Mouse (Mus musculus) G1E (cell line): Measurements from ENCODE around the gene Pkm. TPM values are rescaled to one million over a fixed set of nuclear protein-coding genes. Genes with fewer than 3 reads are reported as not detected.

Experiments used
- ATAC-seq: 2 replicates; pipeline ENCODE4 v1.8.0; 2016; ENCODE audit warnings: mild to moderate bottlenecking; ENCODE audit not compliant: insufficient number of reproducible peaks, poor library complexity, low FRiP score, severe bottlenecking; ENCODE audit errors: extremely low read depth
- DNase-seq: peaks from one replicate; pipeline ENCODE4 v3.0.0; 2012; ENCODE audit warnings: low spot score
- H3K27me3 ChIP-seq: 2 replicates; pipeline ENCODE4 v1.6.1; 2012; ENCODE audit warnings: mild to moderate bottlenecking, low read length, inconsistent platforms; ENCODE audit not compliant: insufficient read depth
- H3K36me3 ChIP-seq: replicated peaks from 2 replicates; pipeline ENCODE3; 2012; ENCODE audit warnings: mild to moderate bottlenecking, inconsistent platforms
- H3K4me1 ChIP-seq: 2 replicates; pipeline ENCODE4 v1.6.1; 2012; ENCODE audit warnings: low read depth, low read length, inconsistent platforms, mixed read lengths; ENCODE audit not compliant: insufficient read depth
- H3K4me3 ChIP-seq: 2 replicates; pipeline ENCODE4 v1.5.1; 2012; ENCODE audit warnings: low read depth, mild to moderate bottlenecking, inconsistent platforms, low read length, moderate library complexity, mixed read lengths
- H3K9me3 ChIP-seq: replicated peaks from 2 replicates; pipeline ENCODE4 v1.6.1; 2012; ENCODE audit warnings: inconsistent platforms
- CTCF ChIP-seq: IDR thresholded peaks from 2 replicates; pipeline ENCODE4 v1.5.1; 2012; ENCODE audit warnings: low read depth, low read length, inconsistent platforms, mixed read lengths
- GATA1 ChIP-seq: IDR thresholded peaks from 2 replicates; pipeline ENCODE4 v1.6.1; 2012; ENCODE audit warnings: borderline replicate concordance, low read length, inconsistent platforms, mixed read lengths
- GATA2 ChIP-seq: IDR thresholded peaks from 2 replicates; pipeline ENCODE4 v1.6.1; 2012; ENCODE audit warnings: low read depth, low read length, inconsistent platforms, borderline replicate concordance
- POLR2AphosphoS5 ChIP-seq: IDR thresholded peaks from 2 replicates; pipeline ENCODE4 v1.6.1; 2012; ENCODE audit warnings: low read depth, low read length, inconsistent platforms; ENCODE audit not compliant: insufficient replicate concordance
- TAL1 ChIP-seq: conservative IDR thresholded peaks from 2 replicates; pipeline ENCODE4 v1.6.1; 2012; ENCODE audit warnings: low read depth, low read length, inconsistent platforms, mixed read lengths
- polyA plus RNA-seq: library from polyadenylated mRNA; stranded (reverse); fragments of >175 nt; gene quantifications from 2 replicates; pipeline ENCODE4 v1.2.3, GENCODE M21; 2012
- total RNA-seq, 2 experiments: library from RNA; stranded (forward) in 1 of 2; stranded (reverse) in 1 of 2; fragments of 200-1000 nt in 1 of 2; fragments of >200 nt in 1 of 2; fragmentation: Nextera tagmentation in 1 of 2; gene quantifications; 2 replicates each; pipeline ENCODE4 v1.2.3; 2014 to 2017

Pkm gene
- total and polyA plus RNA-seq, 3 experiments: 515 to 2,381 (median 2,295) TPM

DNA sequence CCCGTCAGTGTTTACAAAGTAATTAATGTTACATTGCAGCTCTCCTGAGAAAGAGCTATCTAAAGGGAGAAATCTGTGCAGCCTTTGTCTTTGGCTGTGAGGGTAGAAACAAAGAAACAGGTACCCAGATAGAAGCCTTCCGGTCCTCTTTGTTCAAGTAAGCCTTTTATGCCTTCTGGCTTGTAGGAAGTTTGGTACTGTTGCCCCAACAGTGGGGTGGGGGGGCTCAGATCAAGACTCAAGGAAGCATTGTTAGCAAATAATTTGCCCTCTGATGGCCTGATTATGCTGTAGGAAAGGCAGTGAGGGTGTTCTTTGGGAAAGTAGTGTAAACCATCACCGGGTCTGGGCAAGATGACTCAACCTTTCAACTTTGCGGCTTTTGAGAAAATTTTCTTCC lies 2.0 kb downstream of the Pkm start:
- Histone ChIP-seq H3K9me3 (no peaks in the 10 kb centered on the region), H3K27me3 (no peaks in the 10 kb centered on the region), H3K4me3 (peak overlapping the region; percentile 99), H3K36me3 (peaks cover 57% of the 10 kb centered on the region), H3K4me1 (peaks cover 64% of the 10 kb centered on the region)
- DNase-seq (no peak), ATAC-seq (no peak)
- TF ChIP-seq GATA2 (no peak), POLR2AphosphoS5 (no peak; the same call in 1 of the 2 replicates), TAL1 (no peak), CTCF (no peak), GATA1 (no peak)

DNA sequence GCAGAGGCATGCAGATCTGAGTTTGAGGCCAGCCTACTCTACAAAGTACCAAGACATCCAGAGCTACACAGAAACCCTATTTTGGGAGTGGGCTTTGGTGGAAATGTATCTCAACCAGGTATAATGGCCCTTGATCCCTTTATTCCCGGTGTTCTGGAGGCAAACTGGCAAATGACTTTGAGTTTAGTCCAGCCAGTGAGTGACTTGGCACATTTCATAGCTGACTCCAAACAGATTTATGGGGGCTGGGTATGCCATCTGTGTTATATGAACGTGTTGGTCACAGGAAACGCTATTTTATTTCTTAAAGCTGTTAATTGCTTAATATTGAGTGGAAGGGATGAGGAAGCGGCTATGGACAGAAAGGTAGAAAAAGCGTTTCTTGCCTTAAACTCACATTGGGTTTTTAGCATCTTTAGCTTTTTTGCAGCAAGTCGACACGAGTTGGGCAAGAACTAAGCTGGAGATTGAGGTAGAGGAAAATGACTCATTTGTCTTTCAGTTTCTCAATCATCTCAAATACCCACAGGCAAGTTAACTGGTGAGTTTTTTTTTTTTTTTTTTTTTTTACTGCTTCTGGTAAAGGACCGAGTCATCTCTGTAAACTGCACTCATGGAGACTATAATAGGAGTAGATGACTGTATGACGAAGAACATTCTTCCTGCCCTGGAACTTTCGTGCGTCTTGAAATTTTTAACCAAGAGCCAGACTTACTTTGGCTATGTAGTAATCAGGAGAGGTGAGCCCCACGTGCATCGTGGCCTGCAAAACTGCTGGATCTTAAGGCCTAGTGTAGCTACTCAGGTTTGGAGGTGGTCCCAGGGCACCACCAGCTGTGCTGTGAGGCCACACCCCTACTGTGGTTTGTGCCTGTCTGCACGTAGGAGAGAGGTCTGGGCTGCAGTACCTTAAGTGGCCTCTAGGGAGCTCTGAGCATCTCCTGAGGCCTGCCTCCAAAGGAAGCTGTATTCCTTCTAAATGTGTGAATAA lies 3.2 kb downstream of the Pkm start:
- TF ChIP-seq CTCF (peak; percentile 98), GATA1 (no peak)
- no peaks in the 10 kb centered on the region for H3K9me3 ChIP-seq
- peaks cover 64% of the 10 kb centered on the region for H3K4me1 ChIP-seq
- peak; percentile 56 for ATAC-seq
- no peaks in the 10 kb centered on the region for H3K27me3 ChIP-seq
- peaks cover 69% of the 10 kb centered on the region for H3K36me3 ChIP-seq
- peak; percentile 62 for DNase-seq
- H3K4me3 ChIP-seq: peak overlapping the region; percentile 99

DNA sequence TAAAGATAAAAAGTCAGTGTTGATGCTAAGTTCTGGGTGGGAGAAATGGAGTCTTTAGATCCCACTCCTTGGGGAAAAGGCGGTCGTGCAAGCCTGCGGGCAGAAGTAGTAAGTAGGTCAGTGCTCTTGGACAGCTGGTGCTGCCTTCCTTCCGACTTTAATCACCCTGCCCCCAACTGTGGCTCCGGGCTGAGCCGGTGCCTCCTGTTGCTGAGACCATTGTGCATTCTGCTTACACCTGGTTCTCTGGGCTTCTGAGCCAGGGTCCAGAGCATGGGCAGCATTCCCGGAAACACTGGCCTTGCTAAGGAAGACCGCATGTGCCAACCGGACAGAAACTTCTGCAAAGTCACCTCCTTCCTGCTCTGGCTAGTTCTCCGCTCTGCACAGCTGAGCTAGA lies 4.3 kb downstream of the Pkm start:
- Histone ChIP-seq H3K4me1 (peaks cover 64% of the 10 kb centered on the region), H3K9me3 (no peaks in the 10 kb centered on the region), H3K36me3 (peaks cover 79% of the 10 kb centered on the region), H3K27me3 (no peaks in the 10 kb centered on the region), H3K4me3 (peak overlapping the region; percentile 99)
- ATAC-seq (no peak), DNase-seq (no peak)
- TF ChIP-seq CTCF (no peak), POLR2AphosphoS5 (no peak), TAL1 (no peak), GATA2 (no peak), GATA1 (no peak)

DNA sequence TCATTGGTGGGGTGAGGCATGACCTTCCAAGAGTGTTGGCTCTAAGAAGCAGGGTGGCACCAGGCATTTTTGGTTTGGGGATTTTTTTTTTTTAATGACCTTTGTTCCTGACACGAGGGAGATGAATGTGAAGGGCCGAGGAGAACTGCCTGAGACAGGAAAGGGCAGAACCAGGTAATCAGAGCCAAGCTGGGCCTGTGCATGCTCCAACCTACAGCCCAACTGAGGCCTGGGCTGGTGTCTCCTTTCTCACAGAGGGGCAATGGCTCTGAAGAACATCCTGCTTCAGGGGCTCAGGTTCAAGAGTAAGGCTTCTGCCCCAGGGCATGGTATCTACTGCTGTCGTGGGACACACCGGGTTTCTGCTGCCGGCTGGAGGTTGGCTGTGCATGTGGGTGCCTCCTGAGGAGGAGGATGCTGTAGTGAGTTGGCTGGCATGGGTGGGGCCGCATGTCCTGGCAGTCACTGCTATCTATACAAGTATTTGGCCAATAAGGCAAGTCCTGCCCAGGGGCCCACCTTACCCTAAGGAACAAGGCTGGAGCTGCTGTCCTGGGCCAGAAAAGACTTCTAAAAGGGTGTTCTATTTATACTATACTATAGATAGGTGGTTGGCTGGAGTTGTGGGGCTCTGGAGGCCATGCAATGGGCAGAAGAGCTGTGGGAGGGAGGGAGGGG lies 5.3 kb downstream of the Pkm start:
- Histone ChIP-seq H3K4me3 (peak overlapping the region; percentile 99), H3K4me1 (peaks cover 74% of the 10 kb centered on the region), H3K36me3 (peaks cover 90% of the 10 kb centered on the region), H3K9me3 (no peaks in the 10 kb centered on the region), H3K27me3 (no peaks in the 10 kb centered on the region)
- DNase-seq (no peak), ATAC-seq (no peak)
- TF ChIP-seq CTCF (no peak), GATA1 (no peak), GATA2 (no peak), POLR2AphosphoS5 (no peak)

DNA sequence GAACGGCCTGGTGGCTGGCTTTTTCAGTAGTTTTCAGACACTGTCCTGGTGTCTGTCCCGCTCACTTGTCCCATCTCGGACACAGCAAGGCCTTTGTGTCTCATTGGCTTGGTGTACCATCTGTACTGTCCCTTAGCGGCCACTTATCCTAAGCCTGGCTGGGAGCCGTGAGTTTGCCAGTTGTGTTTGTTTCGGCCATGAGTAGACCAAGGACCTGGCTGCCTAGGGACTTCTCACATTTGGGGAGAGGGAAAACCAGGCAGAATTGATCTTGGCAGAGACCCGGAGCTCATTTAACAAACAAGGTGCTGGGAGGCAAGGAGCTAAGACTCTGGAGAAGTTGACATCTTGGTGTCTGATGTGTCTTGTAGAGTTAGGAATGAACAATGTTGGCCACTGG lies 7.1 kb downstream of the Pkm start:
- H3K36me3 ChIP-seq: peaks cover 97% of the 10 kb centered on the region
- TF ChIP-seq GATA2: no peak
- TF ChIP-seq CTCF: no peak
- no peak for TF ChIP-seq TAL1
- TF ChIP-seq POLR2AphosphoS5: no peak
- TF ChIP-seq GATA1: no peak
- H3K9me3 ChIP-seq: no peaks in the 10 kb centered on the region
- H3K4me1 ChIP-seq: peaks cover 91% of the 10 kb centered on the region
- H3K4me3 ChIP-seq: peak overlapping the region; percentile 48; the same call in 1 of the 2 replicates
- H3K27me3 ChIP-seq: no peaks in the 10 kb centered on the region
- DNase-seq (no peak), ATAC-seq (no peak)

DNA sequence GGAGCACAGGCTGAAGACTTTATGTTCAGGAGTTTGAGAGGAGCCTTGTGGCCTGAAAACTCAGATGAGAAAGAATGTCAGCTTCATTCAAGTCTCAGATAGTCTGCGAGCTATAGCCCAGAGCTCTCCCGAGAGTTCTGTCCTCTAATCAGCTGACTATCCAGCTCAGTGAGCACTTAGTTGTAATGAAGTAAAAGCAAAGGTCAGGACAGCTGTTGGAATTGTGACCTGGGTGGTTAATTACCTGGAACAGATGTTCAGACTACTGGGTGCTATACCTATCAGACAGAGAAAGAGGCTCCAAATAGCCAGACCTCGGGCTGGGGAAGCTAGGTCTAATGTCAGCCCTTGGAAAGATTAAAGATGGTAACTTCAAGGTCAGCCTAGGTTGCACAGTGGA lies 7.8 kb downstream of the Pkm start:
- no peak for ATAC-seq
- Histone ChIP-seq H3K36me3 (peaks cover 98% of the 10 kb centered on the region), H3K9me3 (no peaks in the 10 kb centered on the region), H3K4me3 (no peak overlapping the region; the same call in 1 of the 2 replicates), H3K4me1 (peaks cover 96% of the 10 kb centered on the region), H3K27me3 (no peaks in the 10 kb centered on the region)
- TF ChIP-seq CTCF: no peak
- no peak for TF ChIP-seq TAL1
- TF ChIP-seq POLR2AphosphoS5: no peak
- no peak for TF ChIP-seq GATA1
- TF ChIP-seq GATA2: no peak
- no peak for DNase-seq
